Mouse (Mus musculus): ENCODE data around the gene Reep6.

DNA sequence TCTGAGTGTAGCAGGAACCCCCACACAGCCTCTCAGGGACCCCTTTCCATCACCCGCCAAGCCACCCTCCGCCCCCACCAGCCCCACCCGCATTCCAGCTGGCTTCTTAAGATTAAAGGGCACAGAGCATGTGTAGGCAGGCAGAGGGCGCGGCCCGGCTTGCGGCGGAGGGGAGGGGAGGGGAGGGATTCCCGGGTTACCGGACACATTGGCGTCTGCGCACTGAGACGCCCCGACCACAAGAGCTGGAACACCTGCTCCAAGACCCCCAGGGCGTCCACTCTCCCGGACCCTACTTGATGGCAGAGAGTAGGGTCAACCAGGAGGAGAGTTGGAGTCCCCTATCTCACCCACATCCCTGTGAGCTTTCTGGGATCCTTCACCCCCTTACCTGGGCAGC, 15.4 kb downstream of the Reep6 start:
- no peak for TF ChIP-seq POLR2A (IDR thresholded peaks at IDR 0.05; ENCODE audit: insufficient read depth, low read length)
- TF ChIP-seq CTCF (IDR thresholded peaks at IDR 0.05; ENCODE audit: low read depth, low read length) = no peak
- TF ChIP-seq EP300 (IDR thresholded peaks at IDR 0.05; ENCODE audit: insufficient read depth, low read depth, low read length) = no peak
